Mouse (Mus musculus) ES-E14 (cell line): ENCODE measurements at regions not wholly inside any gene's neighbourhood (a gene's known extent, or its start where the extent isn't known, plus 50 kb on each side); places are given as distances from the start of the nearest gene placed in this dataset.
A peak's percentile ranks its signal among the peaks of the same experiment; 100 is the strongest.

Experiments used
- DNase-seq: peaks from one replicate; pipeline ENCODE4 v3.0.0-alpha.2; 2013; ENCODE audit warnings: low read depth, low spot score
- H3K27ac ChIP-seq: 2 replicates; pipeline ENCODE4 v1.5.1; 2012; ENCODE audit warnings: low read depth, mild to moderate bottlenecking, low read length, moderate library complexity, mixed read lengths; ENCODE audit not compliant: poor library complexity, insufficient read depth, severe bottlenecking
- H3K36me3 ChIP-seq: 2 replicates; pipeline ENCODE4 v1.6.1; 2012; ENCODE audit warnings: mild to moderate bottlenecking, low read length, moderate library complexity, mixed read lengths; ENCODE audit not compliant: control insufficient read depth, poor library complexity, insufficient read depth, severe bottlenecking
- H3K4me1 ChIP-seq, 2 experiments: fragments of 150-350 bp in 1 of 2; sonication (generic) in 1 of 2; 2 replicates each; pipeline ENCODE4 v1.6.1; 2012; ENCODE audit warnings: low read length in 2 of 2, mild to moderate bottlenecking in 1 of 2, mixed read lengths in 1 of 2; ENCODE audit not compliant: control insufficient read depth in 2 of 2, insufficient read depth in 2 of 2, poor library complexity in 1 of 2
- H3K4me3 ChIP-seq, 2 experiments: fragments of 150-350 bp in 1 of 2; sonication (generic) in 1 of 2; 2 replicates each; pipeline ENCODE4 v1.5.1; 2012; ENCODE audit warnings: low read length in 2 of 2, low read depth in 1 of 2, mild to moderate bottlenecking in 1 of 2, mixed read lengths in 1 of 2; ENCODE audit not compliant: insufficient read depth in 1 of 2, poor library complexity in 1 of 2, severe bottlenecking in 1 of 2
- H3K9ac ChIP-seq: 2 replicates; pipeline ENCODE4 v1.6.1; 2012; ENCODE audit warnings: low read depth, mild to moderate bottlenecking, low read length, mixed read lengths; ENCODE audit not compliant: poor library complexity, insufficient read depth, severe bottlenecking
- H3K9me3 ChIP-seq: fragments of 150-350 bp; sonication (generic); 2 replicates; pipeline ENCODE4 v1.6.1; 2012; ENCODE audit warnings: low read depth, mild to moderate bottlenecking, low read length; ENCODE audit not compliant: control insufficient read depth, insufficient read depth
- CHD2 ChIP-seq: IDR thresholded peaks from 2 replicates; pipeline ENCODE4 v1.6.1; 2014; ENCODE audit warnings: mild to moderate bottlenecking, low read depth, low read length, inconsistent platforms
- HCFC1 ChIP-seq: IDR thresholded peaks from 2 replicates; pipeline ENCODE4 v1.6.1; 2012; ENCODE audit warnings: low read length, inconsistent platforms, borderline replicate concordance; ENCODE audit not compliant: insufficient read depth
- MAFK ChIP-seq: IDR thresholded peaks from 2 replicates; pipeline ENCODE4 v1.6.1; 2014; ENCODE audit warnings: mild to moderate bottlenecking, low read depth, low read length, inconsistent platforms; ENCODE audit not compliant: insufficient read depth
- ZC3H11A ChIP-seq: IDR thresholded peaks from 2 replicates; pipeline ENCODE4 v1.6.1; 2012; ENCODE audit warnings: low read depth, mild to moderate bottlenecking, inconsistent platforms, low read length, borderline replicate concordance
- ZNF384 ChIP-seq: IDR thresholded peaks from 2 replicates; pipeline ENCODE4 v1.6.1; 2012; ENCODE audit warnings: low read depth, low read length, inconsistent platforms
- in situ Hi-C, 2 experiments: fragments of 600-800 bp; cut with MboI; formaldehyde crosslinking; loops; one replicate each; pipeline ENCODE4 v1.15.1; 2025; ENCODE audit warnings: low sequenced_read_pairs in 2 of 2, inconsistent platforms in 1 of 2; ENCODE audit not compliant: unreplicated experiment in 2 of 2

- no peak for DNase-seq
- no peak overlapping the region for H3K4me3 ChIP-seq
- no peaks in the 10 kb centered on the region for H3K36me3 ChIP-seq
- H3K9me3 ChIP-seq = no peaks in the 10 kb centered on the region
- in situ Hi-C loops = loop anchor here in 1 of 2 experiments (25.0 kb wide), 1 partner anchor 327 kb away; no protein-coding TSS in a partner anchor
- TF ChIP-seq MAFK = no peak
- no peak for TF ChIP-seq ZC3H11A
- TF ChIP-seq CHD2 = no peak
- no peak for TF ChIP-seq HCFC1
- no peak for TF ChIP-seq ZNF384
- H3K27ac ChIP-seq = no peak overlapping the region
- no peak overlapping the region for H3K9ac ChIP-seq
- no peaks in the 10 kb centered on the region for H3K4me1 ChIP-seq
These were observed 86.2 kb upstream of the Slc25a26 start for GRCm38 (mm10) chr6:94413987-94414360.

- no peak overlapping the region for H3K27ac ChIP-seq
- 0 out of 4 replicates have a peak overlapping the region, but pooled peaks of 1 of the 2 experiments have one; percentile 12 for H3K4me3 ChIP-seq
- H3K9ac ChIP-seq = no peak overlapping the region
- H3K4me1 ChIP-seq = no peaks in the 10 kb centered on the region
- in situ Hi-C loops = loop anchor here in 1 of 2 experiments (25.0 kb wide), 1 partner anchor 326 kb away; no protein-coding TSS in a partner anchor
- no peaks in the 10 kb centered on the region for H3K9me3 ChIP-seq
- no peaks in the 10 kb centered on the region for H3K36me3 ChIP-seq
- no peak for TF ChIP-seq CHD2
- TF ChIP-seq HCFC1 = no peak
- no peak for TF ChIP-seq ZNF384
- TF ChIP-seq ZC3H11A = no peak
- no peak for TF ChIP-seq MAFK
- no peak for DNase-seq
These were observed 86.7 kb upstream of the Slc25a26 start for GRCm38 (mm10) chr6:94413297-94413986.

GRCm38 (mm10) chr6:94412341-94412740 lies 87.8 kb upstream of the Slc25a26 start:
- TF ChIP-seq MAFK (peak; percentile 78), ZNF384 (no peak)
- H3K9ac ChIP-seq = no peak overlapping the region
- no peaks in the 10 kb centered on the region for H3K36me3 ChIP-seq
- no peak overlapping the region for H3K4me3 ChIP-seq
- H3K27ac ChIP-seq = no peak overlapping the region
- DNase-seq = no peak
- in situ Hi-C loops = loop anchor here in 1 of 2 experiments (25.0 kb wide), 1 partner anchor 325 kb away; no protein-coding TSS in a partner anchor
- no peaks in the 10 kb centered on the region for H3K4me1 ChIP-seq
- no peaks in the 10 kb centered on the region for H3K9me3 ChIP-seq

GRCm38 (mm10) chr6:94410480-94410879 lies 89.7 kb upstream of the Slc25a26 start:
- in situ Hi-C loops = loop anchor here in 1 of 2 experiments (25.0 kb wide), 1 partner anchor 323 kb away; no protein-coding TSS in a partner anchor
- Histone ChIP-seq H3K4me1 (no peaks in the 10 kb centered on the region), H3K36me3 (no peaks in the 10 kb centered on the region), H3K9ac (no peak overlapping the region), H3K27ac (no peak overlapping the region), H3K4me3 (no peak overlapping the region), H3K9me3 (no peaks in the 10 kb centered on the region)
- DNase-seq = no peak
- TF ChIP-seq ZC3H11A (no peak), HCFC1 (no peak), CHD2 (no peak)

GRCm38 (mm10) chr6:94408996-94409395 lies 91.1 kb upstream of the Slc25a26 start:
- H3K9me3 ChIP-seq = no peaks in the 10 kb centered on the region

More at GRCm38 (mm10) chr6:94408996-94409395, 91.1 kb upstream of the Slc25a26 start:
- in situ Hi-C loops = loop anchor here in 1 of 2 experiments (25.0 kb wide), 1 partner anchor 322 kb away; no protein-coding TSS in a partner anchor
- Histone ChIP-seq H3K4me3 (no peak overlapping the region), H3K9ac (no peak overlapping the region), H3K4me1 (no peaks in the 10 kb centered on the region), H3K27ac (no peak overlapping the region), H3K36me3 (no peaks in the 10 kb centered on the region)
- no peak for DNase-seq
- no peak for TF ChIP-seq ZNF384
- TF ChIP-seq MAFK = no peak
- no peak for TF ChIP-seq CHD2
